Mouse (Mus musculus) intestine, embryonic 14.5 days (tissue): ENCODE measurements around the gene Glyat. TPM values are rescaled to one million over a fixed set of nuclear protein-coding genes. Genes with fewer than 3 reads are reported as not detected.
A peak's percentile ranks its signal among the peaks of the same experiment; 100 is the strongest.

Source experiments
- ATAC-seq: fragments of 200-750 bp; cut with Nextera tagmentation; replicated peaks from 2 replicates; pipeline ENCODE4 v1.8.0; 2017; ENCODE audit warnings: low read depth, moderate number of reproducible peaks, moderate TSS enrichment, moderate library complexity; ENCODE audit not compliant: low FRiP score, low TSS enrichment
- DNase-seq: peaks from one replicate; pipeline ENCODE4 v3.0.0-alpha.2; 2018; ENCODE audit warnings: low spot score
- H3K27ac ChIP-seq: fragments of 300-500 bp; sonication (generic); 2 replicates; pipeline ENCODE4 v1.5.1; 2014; ENCODE audit warnings: low read depth, mild to moderate bottlenecking, control low read depth
- H3K27me3 ChIP-seq: fragments of 300-500 bp; sonication (generic); replicated peaks from 2 replicates; pipeline ENCODE4 v1.6.1; 2014; ENCODE audit warnings: low read length, control low read depth; ENCODE audit not compliant: control insufficient read depth, insufficient read depth
- H3K36me3 ChIP-seq: fragments of 300-500 bp; sonication (generic); 2 replicates; pipeline ENCODE4 v1.6.1; 2014; ENCODE audit warnings: low read length, control low read depth; ENCODE audit not compliant: control insufficient read depth, insufficient read depth
- H3K4me1 ChIP-seq: fragments of 300-500 bp; sonication (generic); replicated peaks from 2 replicates; pipeline ENCODE4 v1.6.1; 2014; ENCODE audit warnings: low read length, control low read depth, mixed read lengths; ENCODE audit not compliant: control insufficient read depth, insufficient read depth
- H3K4me2 ChIP-seq: fragments of 300-500 bp; sonication (generic); 2 replicates; pipeline ENCODE4 v1.6.1; 2014; ENCODE audit warnings: low read length
- H3K4me3 ChIP-seq: fragments of 300-500 bp; sonication (generic); 2 replicates; pipeline ENCODE4 v1.5.1; 2014; ENCODE audit warnings: low read depth, low read length, control low read depth, mixed read lengths
- H3K9ac ChIP-seq: fragments of 300-500 bp; sonication (generic); 2 replicates; pipeline ENCODE4 v1.6.1; 2014; ENCODE audit warnings: mild to moderate bottlenecking, low read length
- H3K9me3 ChIP-seq: fragments of 300-500 bp; sonication (generic); 2 replicates; pipeline ENCODE4 v1.6.1; 2016; ENCODE audit warnings: low read length, control low read depth; ENCODE audit not compliant: control insufficient read depth
- WGBS: fragments of 180-500 bp; shearing (Covaris S2); extraction: QIAGEN DNeasy Blood & Tissue Kit; methylation state at CpG from one replicate; pipeline ENCODE4 v1.1.7; 2014; 5-methylcytosine and 5-hydroxymethylcytosine counted together
- polyA plus RNA-seq: library from polyadenylated mRNA; unstranded; fragments of >200 nt; fragmentation: Nextera tagmentation; extraction: Ambion mirVana; gene quantifications from 2 replicates; pipeline ENCODE4 v1.2.1, GENCODE M21; 2014

Glyat gene
- not detected in 2 replicates for polyA plus RNA-seq

- WGBS, result 65% methylated on average over 4 of the region's 4 CpGs
- H3K4me2 ChIP-seq, result no peak within 1 kb of the TSS
- no peaks in the 10 kb centered on the region for H3K27me3 ChIP-seq
- H3K4me1 ChIP-seq, result no peaks in the 10 kb centered on the region
- H3K9ac ChIP-seq, result no peak within 1 kb of the TSS
- H3K4me3 ChIP-seq, result no peak within 1 kb of the TSS
- no peak within 1 kb of the TSS for H3K27ac ChIP-seq
- DNase-seq (no peak), ATAC-seq (no peak)
- no peaks in the 10 kb centered on the region for H3K36me3 ChIP-seq
- H3K9me3 ChIP-seq, result no peaks in the 10 kb centered on the region
Measured at GRCm38 (mm10) chr19:12633176-12633575, at the start of gene Glyat. TSS of gene Glyat (plus strand) at chr19:12633308.

DNA sequence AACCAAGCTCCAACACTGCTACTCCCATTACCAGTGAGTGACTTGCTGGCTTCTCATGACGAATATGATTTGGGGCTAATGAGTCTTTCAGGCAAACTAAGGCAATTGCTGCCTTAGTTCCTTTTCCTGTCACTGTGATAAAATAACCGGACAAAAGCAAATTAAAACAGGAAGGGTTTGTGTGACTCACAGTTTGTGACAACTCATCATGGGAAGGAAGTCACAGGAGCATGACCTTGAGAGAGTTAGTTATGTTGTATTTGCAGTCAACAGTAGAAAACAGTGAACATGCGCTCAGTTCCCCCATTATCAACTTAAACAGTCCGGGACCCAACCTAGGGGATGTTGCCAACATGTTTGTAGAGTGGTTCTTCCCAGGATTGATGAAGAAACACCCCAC is 47.8 kb upstream of the Glyat start:
- WGBS, result 84% methylated on average over 4 of the region's 4 CpGs
- ATAC-seq, result no peak
- no peaks in the 10 kb centered on the region for H3K9me3 ChIP-seq

GRCm38 (mm10) chr19:12591908-12592307 is 41.2 kb upstream of the Glyat start:
- H3K9ac ChIP-seq, result no peak overlapping the region
- WGBS, result 4% methylated on average over 1 of the region's 1 CpGs
- H3K36me3 ChIP-seq, result peaks cover 8% of the 10 kb centered on the region
- no peak overlapping the region for H3K27ac ChIP-seq
- H3K4me2 ChIP-seq, result no peak overlapping the region
- no peaks in the 10 kb centered on the region for H3K27me3 ChIP-seq
- H3K4me3 ChIP-seq, result no peak overlapping the region
- ATAC-seq, result no peak
- peak; percentile 70 for DNase-seq
- no peaks in the 10 kb centered on the region for H3K9me3 ChIP-seq
- peaks cover 4% of the 10 kb centered on the region; the same call in 1 of the 2 replicates for H3K4me1 ChIP-seq

More for the DNA sequence above, 47.8 kb upstream of the Glyat start:
- H3K27ac ChIP-seq, result no peak overlapping the region
- H3K9ac ChIP-seq, result no peak overlapping the region
- H3K4me2 ChIP-seq, result no peak overlapping the region
- no peak overlapping the region for H3K4me3 ChIP-seq
- no peaks in the 10 kb centered on the region for H3K27me3 ChIP-seq
- H3K36me3 ChIP-seq, result peaks cover 18% of the 10 kb centered on the region
- H3K4me1 ChIP-seq, result no peaks in the 10 kb centered on the region
- DNase-seq, result no peak

GRCm38 (mm10) chr19:12595135-12595529 is 38.0 kb upstream of the Glyat start:
- ATAC-seq, result peak; percentile 11; the same call in 1 of the 2 replicates
- H3K4me2 ChIP-seq, result peak overlapping the region; percentile 95
- no peak for DNase-seq
- H3K4me1 ChIP-seq, result peaks cover 4% of the 10 kb centered on the region; the same call in 1 of the 2 replicates
- no peak overlapping the region for H3K9ac ChIP-seq
- H3K9me3 ChIP-seq, result no peaks in the 10 kb centered on the region
- no peaks in the 10 kb centered on the region for H3K36me3 ChIP-seq
- H3K4me3 ChIP-seq, result peak overlapping the region; percentile 64
- H3K27ac ChIP-seq, result no peak overlapping the region
- no peaks in the 10 kb centered on the region for H3K27me3 ChIP-seq
- WGBS, result 44% methylated on average over 2 of the region's 2 CpGs

- Histone ChIP-seq H3K27ac (peak overlapping the region; percentile 57; the same call in 1 of the 2 replicates), H3K4me1 (peaks cover 4% of the 10 kb centered on the region; the same call in 1 of the 2 replicates), H3K36me3 (no peaks in the 10 kb centered on the region), H3K9me3 (no peaks in the 10 kb centered on the region), H3K27me3 (no peaks in the 10 kb centered on the region), H3K4me3 (peak overlapping the region; percentile 64), H3K4me2 (peak overlapping the region; percentile 95), H3K9ac (peak overlapping the region; percentile 65)
- ATAC-seq (peak; percentile 93), DNase-seq (peak; percentile 87)
- under 1% methylated on average over 48 of the region's 49 CpGs for whole genome bisulfite sequencing
Measured at GRCm38 (mm10) chr19:12595530-12596289, 37.4 kb upstream of the Glyat start.

DNA sequence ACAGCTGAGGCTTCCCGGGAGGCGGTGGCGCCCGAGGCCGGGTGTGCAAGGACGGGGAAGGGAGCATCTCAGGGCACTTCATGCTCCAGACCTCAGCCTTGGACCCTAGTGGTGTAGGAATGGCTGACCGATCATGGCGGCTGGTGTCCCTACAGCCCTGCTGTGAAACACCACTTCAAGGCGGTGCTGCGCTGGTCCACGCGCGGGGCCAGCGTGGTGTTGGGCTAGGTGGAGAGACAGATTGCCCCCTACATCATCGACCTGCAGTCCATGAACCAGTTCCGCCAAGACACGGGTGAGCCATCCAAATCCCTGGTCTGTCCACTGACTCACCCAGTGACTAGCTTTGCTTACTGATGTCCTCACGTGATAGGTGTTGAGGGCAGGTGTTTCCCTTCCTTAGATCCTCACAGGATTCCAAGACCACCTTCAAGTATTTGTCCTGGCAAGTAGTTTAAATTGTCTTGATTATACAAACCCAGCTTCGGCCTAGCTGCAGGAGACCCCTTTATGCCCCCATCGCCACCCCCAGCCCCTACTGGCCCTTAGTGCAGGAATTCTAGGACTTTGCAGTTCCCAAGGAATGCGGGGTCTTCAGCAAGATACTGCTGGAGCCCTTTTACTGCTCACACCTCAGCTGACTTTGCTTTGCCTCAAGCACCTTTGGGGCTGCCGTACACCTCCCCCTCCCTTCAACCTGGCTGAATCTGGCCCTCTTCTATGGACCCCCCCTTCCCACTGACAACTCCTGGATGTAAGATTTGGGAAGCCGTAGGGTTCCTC is 36.6 kb upstream of the Glyat start:
- H3K4me1 ChIP-seq, result peaks cover 4% of the 10 kb centered on the region; the same call in 1 of the 2 replicates
- H3K27me3 ChIP-seq, result no peaks in the 10 kb centered on the region
- peak overlapping the region; percentile 64 for H3K4me3 ChIP-seq
- peak overlapping the region; percentile 65 for H3K9ac ChIP-seq
- WGBS, result 14% methylated on average over 23 of the region's 23 CpGs
- H3K9me3 ChIP-seq, result no peaks in the 10 kb centered on the region
- DNase-seq (peak; percentile 78), ATAC-seq (peak; percentile 73)
- no peaks in the 10 kb centered on the region for H3K36me3 ChIP-seq
- H3K4me2 ChIP-seq, result peak overlapping the region; percentile 95
- H3K27ac ChIP-seq, result peak overlapping the region; percentile 57; the same call in 1 of the 2 replicates

GRCm38 (mm10) chr19:12597073-12597405 is 36.1 kb upstream of the Glyat start:
- peaks cover 4% of the 10 kb centered on the region; the same call in 1 of the 2 replicates for H3K4me1 ChIP-seq

GRCm38 (mm10) chr19:12598674-12599073 is 34.4 kb upstream of the Glyat start:
- H3K4me2 ChIP-seq, result no peak overlapping the region
- no peak for ATAC-seq
- no peak overlapping the region for H3K27ac ChIP-seq
- H3K4me1 ChIP-seq, result peaks cover 4% of the 10 kb centered on the region; the same call in 1 of the 2 replicates
- H3K27me3 ChIP-seq, result no peaks in the 10 kb centered on the region
- H3K9ac ChIP-seq, result no peak overlapping the region
- no peaks in the 10 kb centered on the region for H3K9me3 ChIP-seq
- no peak overlapping the region for H3K4me3 ChIP-seq
- DNase-seq, result no peak
- 64% methylated on average over 3 of the region's 3 CpGs for WGBS
- H3K36me3 ChIP-seq, result no peaks in the 10 kb centered on the region

More at GRCm38 (mm10) chr19:12597073-12597405, 36.1 kb upstream of the Glyat start:
- Histone ChIP-seq H3K4me3 (no peak overlapping the region), H3K9ac (no peak overlapping the region), H3K36me3 (no peaks in the 10 kb centered on the region), H3K9me3 (no peaks in the 10 kb centered on the region), H3K4me2 (peak overlapping the region; percentile 95; the same call in 1 of the 2 replicates), H3K27ac (no peak overlapping the region), H3K27me3 (no peaks in the 10 kb centered on the region)
- 39% methylated on average over 3 of the region's 3 CpGs for WGBS
- DNase-seq (no peak), ATAC-seq (no peak)
